Mouse (Mus musculus) liver, postnatal 0 days (tissue): Measurements from ENCODE around the gene Tsen15.

Source experiments
- CTCF ChIP-seq: sonication (generic); IDR thresholded peaks from 2 replicates; pipeline ENCODE4 v1.5.1; 2016; ENCODE audit warnings: antibody characterized with exemption, low read depth
- EP300 ChIP-seq: IDR thresholded peaks from 2 replicates; pipeline ENCODE4 v1.6.1; 2016; ENCODE audit warnings: antibody characterized with exemption, low read depth, mild to moderate bottlenecking

DNA sequence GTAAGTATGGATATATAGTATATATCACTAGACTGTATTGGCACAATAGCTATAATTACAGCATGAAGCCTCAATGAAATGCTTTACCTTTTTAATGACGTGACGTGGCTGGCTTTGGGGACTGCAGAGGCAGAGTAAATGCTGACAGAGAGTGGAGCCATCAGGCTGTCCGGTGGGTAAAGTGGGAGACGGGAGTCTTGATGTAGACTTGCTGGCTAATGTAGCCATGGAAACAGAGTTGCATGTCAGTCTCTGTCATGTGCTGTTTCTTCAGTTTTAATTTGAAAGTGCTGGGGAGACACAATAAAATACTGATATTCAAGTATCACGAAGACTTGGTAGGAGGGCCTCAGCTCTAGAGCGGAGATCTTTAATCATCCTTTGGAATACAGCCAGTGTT is 62.5 kb downstream of the Tsen15 start:
- TF ChIP-seq CTCF (no peak), EP300 (no peak)
